Mouse (Mus musculus): Measurements from ENCODE around the gene Olfr633. TPM values are rescaled to one million over a fixed set of nuclear protein-coding genes. Genes with fewer than 3 reads are reported as not detected.
A peak's percentile ranks its signal among the peaks of the same experiment; 100 is the strongest.
"Not testable (repeated sequence)": the region's sequence is repeated elsewhere in the genome, so short reads cannot be mapped to it uniquely, and the experiment has no call there.

The Olfr633 gene
- total RNA-seq (2021) = not detected

DNA sequence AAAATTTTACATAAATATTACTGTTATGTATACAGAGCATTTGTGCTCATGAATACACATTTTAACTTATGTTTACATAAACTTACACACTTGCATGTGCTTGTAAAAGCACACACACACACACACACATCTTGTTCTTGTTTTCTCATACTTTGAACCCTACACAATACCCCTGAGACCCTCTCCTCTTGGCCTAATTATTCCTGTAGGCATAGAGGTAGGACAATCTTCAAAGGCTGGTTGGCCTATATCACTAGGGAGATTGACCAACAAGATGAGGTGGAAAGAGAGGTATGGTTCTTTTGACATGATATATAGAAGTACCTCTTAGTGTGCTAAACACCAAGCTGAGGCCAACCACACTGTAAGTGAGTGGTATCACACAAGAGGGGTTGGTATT is at the start of gene Olfr633:
Gene Olfr633, plus strand, starts transcription at position 301 of the 400 bp plus-strand sequence.
- DNase-seq (ENCODE audit: extremely low spot score in 1 of 2, low spot score in 2 of 2) = no peak
- intact Hi-C loops (cut with DNase I) = no loop called here

DNA sequence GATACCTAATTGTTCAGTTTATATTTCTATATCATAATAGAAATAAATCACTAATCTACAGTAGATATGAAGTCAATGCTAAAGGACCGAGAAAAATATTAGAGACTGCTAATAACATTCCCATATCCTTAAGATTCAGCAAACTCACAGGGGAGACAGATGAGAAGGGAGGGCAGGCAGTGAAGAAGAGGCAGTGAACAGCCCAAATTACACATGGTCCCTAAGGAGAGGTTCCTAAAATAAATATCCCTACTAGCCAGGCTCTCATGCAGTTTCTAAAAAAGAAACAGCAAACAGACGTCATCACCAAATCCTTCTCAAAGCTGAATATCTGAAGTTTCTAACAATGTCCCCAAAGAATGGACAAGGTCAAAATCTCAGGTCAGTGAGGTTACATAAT is 41.0 kb upstream of the Olfr633 start, which contains the start of gene Olfr65:
Gene Olfr65, plus strand, starts transcription at position 301 of the 400 bp plus-strand sequence.
- peak in 1 of 2 experiments; percentile 2 for DNase-seq (ENCODE audit: extremely low spot score in 1 of 2, low spot score in 2 of 2)
- intact Hi-C loops (cut with DNase I) = no loop called here

- DNase-seq (ENCODE audit: extremely low spot score in 1 of 2, low spot score in 2 of 2) = no peak
- intact Hi-C loops (cut with DNase I) = no loop called here
Observed at GRCm38 (mm10) chr7:103910047-103910446, 34.2 kb upstream of the Olfr633 start.

DNA sequence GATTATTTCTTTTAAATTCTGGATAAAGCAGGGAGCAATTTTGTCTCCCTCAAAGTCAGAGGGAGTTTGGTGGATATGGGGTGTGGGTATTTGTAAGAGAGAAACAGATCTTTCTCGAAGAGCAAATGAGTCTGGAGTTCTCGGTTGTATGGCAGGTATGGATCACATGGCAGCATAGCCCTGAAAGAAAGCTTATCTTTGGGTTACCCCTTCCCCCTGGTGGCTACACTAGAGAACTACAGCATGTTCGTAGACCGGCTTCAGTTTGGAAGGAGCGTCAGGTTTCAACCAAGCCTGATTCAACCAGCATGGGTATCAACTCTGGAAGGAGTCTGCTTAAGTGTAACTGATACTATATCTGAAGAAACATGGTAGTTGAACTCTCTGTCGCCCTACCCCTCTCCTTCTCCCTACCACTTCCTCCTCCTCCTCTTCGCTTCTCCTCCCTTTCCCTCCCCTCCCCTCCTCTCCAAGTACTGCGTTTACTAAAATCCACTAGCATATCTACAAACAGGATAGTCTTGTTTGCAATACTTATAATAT is 31.2 kb upstream of the Olfr633 start:
- intact Hi-C loops (cut with DNase I) = no loop called here
- DNase-seq (ENCODE audit: extremely low spot score in 1 of 2, low spot score in 2 of 2) = no peak

- intact Hi-C loops (cut with DNase I) = no loop called here
- DNase-seq (ENCODE audit: extremely low spot score in 1 of 2, low spot score in 2 of 2) = no peak
Observed at GRCm38 (mm10) chr7:103915338-103915737, 28.9 kb upstream of the Olfr633 start.

DNA sequence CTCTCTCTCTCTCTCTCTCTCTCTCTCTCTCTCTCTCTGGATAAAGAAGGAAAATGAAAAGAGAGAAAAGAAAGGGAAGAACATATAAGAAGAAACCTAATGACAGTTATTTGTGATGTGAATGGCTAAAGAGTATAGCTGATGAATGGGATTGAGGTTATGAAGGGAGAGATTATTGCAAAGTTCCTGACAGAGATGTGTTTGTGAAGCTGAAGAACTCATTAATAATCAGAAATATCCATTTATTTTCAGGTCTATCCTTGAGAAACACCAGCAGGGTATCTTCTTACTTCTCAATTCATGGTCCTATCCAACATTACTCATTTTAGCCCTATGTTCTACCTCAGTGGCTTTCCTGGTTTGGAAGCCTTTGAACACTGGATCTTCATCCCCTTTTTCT is 15.7 kb upstream of the Olfr633 start, which contains the start of gene Olfr631:
Gene Olfr631, plus strand, starts transcription at position 301 of the 400 bp plus-strand sequence.
- intact Hi-C loops (cut with DNase I) = no loop called here
- no peak for DNase-seq (ENCODE audit: extremely low spot score in 1 of 2, low spot score in 2 of 2)

- intact Hi-C loops (cut with DNase I) = no loop called here
- DNase-seq (ENCODE audit: extremely low spot score in 1 of 2, low spot score in 2 of 2) = no peak
Observed at GRCm38 (mm10) chr7:103934264-103934663, 10.0 kb upstream of the Olfr633 start, which contains the start of gene Olfr632. Gene Olfr632, plus strand, starts transcription at chr7:103934347.

DNA sequence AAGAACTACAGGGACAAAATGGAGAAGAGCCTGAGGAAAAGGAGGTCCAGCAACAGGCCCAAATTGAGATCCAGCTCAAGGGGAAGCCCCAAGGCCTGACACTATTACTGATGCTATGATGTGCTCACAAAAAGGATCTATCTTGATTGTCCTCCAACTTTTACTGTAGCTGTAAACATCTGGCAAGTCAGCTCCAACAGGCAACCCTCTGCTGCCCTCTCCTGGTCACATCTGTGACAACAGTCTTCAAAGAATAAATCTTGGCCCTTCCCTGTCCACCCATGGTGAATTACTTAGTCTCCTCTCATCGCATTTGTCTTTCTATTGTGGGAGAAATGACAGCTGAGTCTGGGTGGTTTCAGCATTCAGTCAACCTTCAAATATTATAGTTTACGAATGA is 1.5 kb upstream of the Olfr633 start:
- DNase-seq (ENCODE audit: extremely low spot score in 1 of 2, low spot score in 2 of 2) = peak in 1 of 2 experiments; percentile 23
- intact Hi-C loops (cut with DNase I) = no loop called here

DNA sequence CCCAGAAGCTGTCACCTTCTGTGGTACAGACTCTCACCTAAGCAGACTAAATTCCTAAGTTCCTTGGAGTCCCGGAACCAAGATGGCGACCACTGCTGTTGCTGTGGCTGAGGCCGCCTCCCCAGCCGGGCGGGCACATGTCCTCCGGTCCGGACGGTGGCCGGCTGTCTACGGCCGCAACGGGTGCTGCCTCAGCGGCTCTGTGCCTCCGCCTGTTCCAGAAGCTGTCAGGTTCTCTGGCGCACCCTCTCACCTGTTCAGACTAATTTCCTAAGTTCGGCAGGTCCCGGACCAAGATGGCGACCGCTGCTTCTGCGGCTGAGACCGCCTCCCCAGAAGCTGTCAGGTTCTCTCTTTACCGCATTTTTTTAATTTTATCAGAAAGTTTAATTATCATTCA is 22.6 kb downstream of the Olfr633 start:
- intact Hi-C loops (cut with DNase I); DNase-seq (ENCODE audit: extremely low spot score in 1 of 2, low spot score in 2 of 2): not testable (repeated sequence)

DNA sequence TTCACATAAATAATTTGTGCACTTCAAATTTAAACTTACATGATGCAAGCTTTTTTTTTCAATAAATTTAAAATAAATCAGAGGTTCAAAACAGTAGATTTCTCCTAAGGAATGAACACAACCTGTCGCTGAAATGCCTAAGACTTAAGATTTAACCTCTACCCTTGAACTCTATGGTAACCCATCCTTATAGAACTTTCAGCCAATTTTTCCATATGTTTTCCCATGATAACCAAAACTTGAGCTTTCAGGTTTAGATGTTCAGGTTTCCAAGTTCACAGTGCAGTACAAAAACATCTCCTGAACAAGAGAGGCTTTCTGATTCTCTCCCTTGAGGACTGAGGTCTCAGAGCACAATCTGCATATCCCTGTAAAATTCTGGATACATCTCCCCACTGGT is 26.6 kb downstream of the Olfr633 start, which contains the start of gene Olfr635:
Gene Olfr635, plus strand, starts transcription at position 301 of the 400 bp plus-strand sequence.
- intact Hi-C loops (cut with DNase I) = no loop called here
- no peak for DNase-seq (ENCODE audit: extremely low spot score in 1 of 2, low spot score in 2 of 2)

- intact Hi-C loops (cut with DNase I) = no loop called here
- no peak for DNase-seq (ENCODE audit: extremely low spot score in 1 of 2, low spot score in 2 of 2)
Observed at GRCm38 (mm10) chr7:103971782-103972181, 27.5 kb downstream of the Olfr633 start.

DNA sequence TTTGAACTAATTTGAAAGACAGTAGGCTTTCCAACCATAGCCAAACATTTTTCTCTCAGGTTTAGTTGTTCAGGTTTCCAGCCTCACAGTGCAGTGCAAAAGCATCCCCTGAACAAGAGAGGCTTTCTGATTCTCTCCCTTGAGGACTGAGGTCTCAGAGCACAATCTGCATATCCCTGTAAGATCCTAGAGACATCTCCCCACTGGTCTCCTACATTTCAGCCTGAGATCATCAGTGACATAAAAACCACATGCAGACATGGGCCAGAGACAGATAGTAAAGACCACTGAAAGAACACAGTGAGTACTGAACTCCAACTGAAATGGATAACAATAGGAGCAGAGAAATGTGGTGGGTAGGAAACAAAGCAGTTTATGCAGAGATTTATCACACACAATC is 54.2 kb downstream of the Olfr633 start, which contains the start of gene Olfr638:
Gene Olfr638, plus strand, starts transcription at position 301 of the 400 bp plus-strand sequence.
- no peak for DNase-seq (ENCODE audit: extremely low spot score in 1 of 2, low spot score in 2 of 2)
- intact Hi-C loops (cut with DNase I) = no loop called here

Other genes starting within 250 kb of the Olfr633 start
- not detected for gene Olfr243, start 229.8 kb upstream of the Olfr633 start, total RNA-seq (2021)
- not detected for gene Olfr628, start 214.1 kb upstream of the Olfr633 start, total RNA-seq (2021)
- not detected for gene Olfr629, start 199.5 kb upstream of the Olfr633 start, total RNA-seq (2021)
- gene Olfr630, start 187.1 kb upstream of the Olfr633 start, total RNA-seq (2021) = not detected
- gene Olfr69, start 172.8 kb upstream of the Olfr633 start, total RNA-seq (2021) = not detected
- not detected for gene Olfr68, start 164.7 kb upstream of the Olfr633 start, total RNA-seq (2021)
- not detected for gene Olfr67, start 152.6 kb upstream of the Olfr633 start, total RNA-seq (2021)
- gene Hbb-bt, start 130.4 kb upstream of the Olfr633 start, total RNA-seq (2021) = 100 to 1,000 TPM in 1 of 2 experiments, 10 to 100 TPM in 1; 58.1 to 118 TPM
- 100 to 1,000 TPM; 487 to 924 TPM for gene Hbb-bs, start 116.3 kb upstream of the Olfr633 start, total RNA-seq (2021)
- not detected for gene Hbb-bh2, start 103.9 kb upstream of the Olfr633 start, total RNA-seq (2021)
- not detected for gene Hbb-bh1, start 101.3 kb upstream of the Olfr633 start, total RNA-seq (2021)
- not detected for gene Hbb-y, start 91.2 kb upstream of the Olfr633 start, total RNA-seq (2021)
- gene Olfr66, start 58.2 kb upstream of the Olfr633 start, total RNA-seq (2021) = not detected
- gene Olfr64, start 50.0 kb upstream of the Olfr633 start, total RNA-seq (2021) = not detected
- under 1 TPM in 1 of 2 experiments, not detected in 1; 0.19 TPM for gene Olfr65, start 41.0 kb upstream of the Olfr633 start, total RNA-seq (2021)
- not detected for gene Olfr631, start 15.6 kb upstream of the Olfr633 start, total RNA-seq (2021)
- under 1 TPM in 1 of 2 experiments, not detected in 1; 0.26 TPM for gene Olfr632, start 10.1 kb upstream of the Olfr633 start, total RNA-seq (2021)
- gene Olfr635, start 26.7 kb downstream of the Olfr633 start, total RNA-seq (2021) = under 1 TPM; 0.04 to 0.06 TPM
- not detected for gene Olfr638, start 54.3 kb downstream of the Olfr633 start, total RNA-seq (2021)
- gene Olfr639, start 72.9 kb downstream of the Olfr633 start, total RNA-seq (2021) = under 1 TPM; 0.11 to 0.20 TPM
- not detected for gene Olfr640, start 81.1 kb downstream of the Olfr633 start, total RNA-seq (2021)
- gene Olfr641, start 91.0 kb downstream of the Olfr633 start, total RNA-seq (2021) = not detected
- gene Olfr642, start 108.2 kb downstream of the Olfr633 start, total RNA-seq (2021) = not detected
- not detected for gene 4930516K23Rik, start 117.0 kb downstream of the Olfr633 start, total RNA-seq (2021)
- gene Olfr644, start 127.4 kb downstream of the Olfr633 start, total RNA-seq (2021) = not detected
- gene Olfr645, start 141.0 kb downstream of the Olfr633 start, total RNA-seq (2021) = not detected
- gene Olfr646, start 160.4 kb downstream of the Olfr633 start, total RNA-seq (2021) = not detected
- not detected for gene Ubqln5, start 185.4 kb downstream of the Olfr633 start, total RNA-seq (2021)
- not detected for gene Olfr643, start 193.0 kb downstream of the Olfr633 start, total RNA-seq (2021)
- not detected for gene Ubqln3, start 198.8 kb downstream of the Olfr633 start, total RNA-seq (2021)
- not detected for gene Ubqlnl, start 206.1 kb downstream of the Olfr633 start, total RNA-seq (2021)
- not detected for gene Olfm5, start 220.4 kb downstream of the Olfr633 start, total RNA-seq (2021)
- under 1 TPM; 0.34 to 0.43 TPM for gene Olfr648, start 239.0 kb downstream of the Olfr633 start, total RNA-seq (2021)

All from left cerebral cortex, postnatal 10 days (tissue).